10 mouse cellular contexts compared by ENCODE assay signal in genomic region chr16:89872011-89872942, GRCm38 (mm10).
DNase-seq lines count a peak whose midpoint lies in the region; ATAC-seq and TF ChIP-seq lines count a peak whose summit lies in the region.
"Had no signal": no experiment of that assay in that cellular context is flagged by ENCODE, and none has a peak within 500 bp of the region (broad histone marks: within the 10 kb centered on the region; RNA-seq: fewer than 3 reads in every experiment).

No protein-coding gene starts in this region.

- TF ChIP-seq POLR2A in CH12.LX (IDR thresholded peaks at IDR 0.05; ENCODE audit: low read depth, low read length), result no peak

- H3K9ac ChIP-seq in kidney, embryonic 14.5 days (ENCODE audit: low read depth, low read length), result no peak overlapping the region
- no peak overlapping the region for H3K9ac ChIP-seq in CH12.LX (ENCODE audit: insufficient read depth, low read depth)
- H3K9ac ChIP-seq in liver, embryonic 15.5 days, result no peak overlapping the region

- ATAC-seq in kidney, embryonic 14.5 days (ENCODE audit: low FRiP score, low TSS enrichment), result peak; percentile 69
- ATAC-seq in liver, embryonic 15.5 days (ENCODE audit: insufficient read depth), result peak; percentile 55

- no peak for DNase-seq in kidney, adult 9 months
- DNase-seq in CH12.LX (ENCODE audit: extremely low read depth), result peak; percentile 80
- DNase-seq in gastrocnemius, adult 8-10 months (ENCODE audit: low spot score in 2 of 2), result no peak
- DNase-seq in cerebellum, adult 9-11 months, result no peak
- no peak for DNase-seq in cerebellum, adult 18-20 months
- DNase-seq: cerebellum, postnatal 25 days; kidney, adult 11 months had no signal

- in situ Hi-C loops in CH12.LX (cut with MboI; ENCODE audit: low pct_ligation_motif_present, low pct_unique_long_range_greater_than_20kb, low sequenced_read_pairs), result no loop called here

- H3K27me3 ChIP-seq in kidney, embryonic 14.5 days (ENCODE audit: control insufficient read depth, insufficient read depth, low read length), result no peaks in the 10 kb centered on the region
- no peaks in the 10 kb centered on the region for H3K27me3 ChIP-seq in CH12.LX (replicated peaks)
- no peaks in the 10 kb centered on the region for H3K27me3 ChIP-seq in liver, embryonic 15.5 days

- no peak for TF ChIP-seq CTCF in CH12.LX (conservative IDR thresholded peaks at IDR 0.05 in 1 of 2, IDR thresholded peaks at IDR 0.05 in 1 of 2; ENCODE audit: low read depth in 2 of 2, low read length in 2 of 2)

- H3K9me3 ChIP-seq in kidney, embryonic 14.5 days (ENCODE audit: control insufficient read depth, low read length), result 0 out of 2 replicates have a peak, but pooled peaks cover 2% of the 10 kb centered on the region
- H3K9me3 ChIP-seq in CH12.LX (replicated peaks; ENCODE audit: low read length), result peaks cover 59% of the 10 kb centered on the region
- H3K9me3 ChIP-seq in liver, embryonic 15.5 days (replicated peaks), result no peaks in the 10 kb centered on the region

- no peak overlapping the region for H3K4me2 ChIP-seq in kidney, embryonic 14.5 days (replicated peaks; ENCODE audit: low read depth, low read length)
- no peak overlapping the region; the same call in 1 of the 2 replicates for H3K4me2 ChIP-seq in CH12.LX (ENCODE audit: insufficient read depth, low read depth, poor library complexity, severe bottlenecking)
- peak overlapping the region; percentile 46 for H3K4me2 ChIP-seq in liver, embryonic 15.5 days

- H3K27ac ChIP-seq in kidney, embryonic 14.5 days (ENCODE audit: low read depth, low read length), result no peak overlapping the region
- no peak overlapping the region for H3K27ac ChIP-seq in CH12.LX (ENCODE audit: insufficient read depth, low read depth)
- 0 out of 2 replicates have a peak overlapping the region, but pooled peaks have one; percentile 25 for H3K27ac ChIP-seq in brown adipose tissue, adult 24 weeks (replicated peaks; ENCODE audit: low read depth, low read length)
- H3K27ac ChIP-seq in liver, embryonic 15.5 days (replicated peaks), result peak overlapping the region; percentile 61; the same call in 1 of the 2 replicates

- no peak overlapping the region for H3K4me3 ChIP-seq in kidney, embryonic 14.5 days (ENCODE audit: low read length)
- H3K4me3 ChIP-seq in CH12.LX (replicated peaks in 1 of 3; ENCODE audit: low read depth in 2 of 3, low read length in 2 of 3, poor library complexity in 1 of 3), result peak overlapping the region in 1 of 3 experiments; percentile 10
- no peak overlapping the region for H3K4me3 ChIP-seq in brown adipose tissue, adult 24 weeks (ENCODE audit: insufficient read depth, low read depth, low read length)
- no peak overlapping the region for H3K4me3 ChIP-seq in liver, embryonic 15.5 days (replicated peaks)

- dilution Hi-C loops in CH12.LX (cut with MboI; ENCODE audit: extremely low pct_ligation_motif_present, extremely low pct_unique_long_range_greater_than_20kb, low sequenced_read_pairs), result no loop called here

- peaks cover 15% of the 10 kb centered on the region for H3K4me1 ChIP-seq in kidney, embryonic 14.5 days (ENCODE audit: control insufficient read depth, insufficient read depth, low read length)
- peaks cover 0 to 28% of the 10 kb centered on the region in 2 experiments; a peak in 2 of 4 replicates for H3K4me1 ChIP-seq in CH12.LX (ENCODE audit: control insufficient read depth in 1 of 2, insufficient read depth in 2 of 2)
- no peaks in the 10 kb centered on the region for H3K4me1 ChIP-seq in brown adipose tissue, adult 24 weeks (ENCODE audit: control insufficient read depth, insufficient read depth, insufficient read length, low read length)
- H3K4me1 ChIP-seq in liver, embryonic 15.5 days (replicated peaks), result peaks cover 20% of the 10 kb centered on the region

- H3K79me2 ChIP-seq in CH12.LX (replicated peaks; ENCODE audit: control insufficient read depth, extremely low read depth, insufficient read depth, poor library complexity, severe bottlenecking), result no peaks in the 10 kb centered on the region

- 0 out of 2 replicates have a peak, but pooled peaks have one; percentile 1 for TF ChIP-seq EP300 in CH12.LX (IDR thresholded peaks at IDR 0.05; ENCODE audit: low read length)

- WGBS in kidney, embryonic 14.5 days, result 50% methylated on average over 20 of the region's 20 CpGs
- 28% methylated on average over 20 of the region's 20 CpGs for WGBS in liver, embryonic 15.5 days (ENCODE audit: insufficient replicate concordance)

- TF ChIP-seq RAD21 in CH12.LX (IDR thresholded peaks at IDR 0.05; ENCODE audit: low read depth, low read length), result no peak

- no peaks in the 10 kb centered on the region for H3K36me3 ChIP-seq in kidney, embryonic 14.5 days (ENCODE audit: control insufficient read depth, insufficient read depth, low read length)
- H3K36me3 ChIP-seq in CH12.LX (replicated peaks in 1 of 2; ENCODE audit: control insufficient read depth in 1 of 2, insufficient read depth in 1 of 2, low read length in 1 of 2), result no peaks in the 10 kb centered on the region
- no peaks in the 10 kb centered on the region for H3K36me3 ChIP-seq in liver, embryonic 15.5 days (replicated peaks)

TF ChIP-seq in CH12.LX, 34 proteins besides CTCF, POLR2A, EP300 and RAD21:
- 0 out of 2 replicates have a peak, but pooled peaks have one; percentile 22 for TF ChIP-seq MAFK (IDR thresholded peaks at IDR 0.05; ENCODE audit: insufficient replicate concordance, low read length)
- TF ChIP-seq TCF12 (IDR thresholded peaks at IDR 0.05; ENCODE audit: low read depth, low read length), result peak; percentile 30; the same call in 1 of the 2 replicates
- TF ChIP-seq TBP (conservative IDR thresholded peaks at IDR 0.05; ENCODE audit: low read depth, low read length), result no peak

Comparison
In these comparisons a context has a peak if more than half of its experiments do, and no peak if none do; other contexts are left out.
1. H3K27ac ChIP-seq: peak in brown adipose tissue, adult 24 weeks (single experiment) and liver, embryonic 15.5 days (single experiment); none in kidney, embryonic 14.5 days (single experiment) and CH12.LX (single experiment).